Mouse (Mus musculus) large intestine, adult 2 months (tissue): Measurements from ENCODE around the gene Ldah. TPM values are rescaled to one million over a fixed set of nuclear protein-coding genes. Genes with fewer than 3 reads are reported as not detected.
"Not testable (repeated sequence)": the region's sequence is repeated elsewhere in the genome, so short reads cannot be mapped to it uniquely, and the experiment has no call there.

Experiments
- DNase-seq: peaks from one replicate; pipeline ENCODE4 v3.0.0-alpha.2; 2012; ENCODE audit warnings: low read depth, low spot score
- WGBS: fragments of 180-500 bp; shearing (Covaris S2); methylation state at CpG from one replicate; pipeline ENCODE4 v1.1.7; 2018; 5-methylcytosine and 5-hydroxymethylcytosine counted together
- polyA plus RNA-seq: library from polyadenylated mRNA; depleted of rRNA; stranded (reverse); fragments of >200 nt; gene quantifications from 2 replicates; pipeline ENCODE4 v1.2.3, GENCODE M21; 2012; rRNA removed

The Ldah gene
- 39.6 and 45.1 TPM in 2 replicates for polyA plus RNA-seq

DNA sequence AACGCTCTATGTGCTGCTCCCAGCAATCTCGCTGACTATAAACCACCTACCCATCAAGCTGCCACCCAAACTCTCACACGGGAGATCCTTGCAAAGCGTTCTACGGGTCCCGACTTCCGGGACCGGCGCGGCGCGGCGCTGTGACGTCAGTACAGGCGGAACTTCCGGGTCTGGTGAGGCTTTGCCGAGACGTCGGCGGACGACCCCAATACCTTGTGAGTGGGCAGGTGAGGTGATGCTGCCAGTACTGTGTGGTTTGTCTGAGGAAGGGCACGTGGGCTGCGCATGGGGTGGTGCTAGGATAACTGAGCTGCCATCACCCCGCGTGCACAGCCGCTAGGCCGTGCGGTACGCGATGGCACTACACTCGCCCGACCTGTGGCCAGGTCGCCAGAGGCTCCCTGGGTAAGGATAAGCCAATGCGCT is at the start of gene Ldah:
Gene Ldah, plus strand, starts transcription at position 130 of the 426 bp plus-strand sequence.
- DNase-seq, result peak; percentile 67
- under 1% methylated on average over 34 of the region's 34 CpGs for WGBS

DNA sequence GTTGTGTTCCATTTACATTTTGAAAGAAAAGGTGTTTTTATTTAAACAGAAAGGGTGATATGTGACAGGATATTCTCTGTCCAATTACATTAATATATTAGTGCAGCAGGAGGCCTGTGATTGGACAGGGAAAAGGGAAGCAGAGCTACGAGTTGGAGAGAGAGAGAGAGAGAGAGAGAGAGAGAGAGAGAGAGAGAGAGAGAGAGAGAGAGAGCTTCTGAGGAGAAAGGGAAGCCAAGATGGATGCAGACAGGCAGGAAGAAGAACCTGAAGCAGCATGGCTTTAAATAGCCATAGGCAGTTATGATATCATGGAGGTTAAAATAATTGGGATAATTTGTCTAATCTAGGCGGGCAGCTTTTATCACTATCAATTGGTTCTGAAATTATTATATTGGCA is 40.2 kb upstream of the Ldah start:
- no peak for DNase-seq
- 75% methylated on average over 2 of the region's 2 CpGs for WGBS

DNA sequence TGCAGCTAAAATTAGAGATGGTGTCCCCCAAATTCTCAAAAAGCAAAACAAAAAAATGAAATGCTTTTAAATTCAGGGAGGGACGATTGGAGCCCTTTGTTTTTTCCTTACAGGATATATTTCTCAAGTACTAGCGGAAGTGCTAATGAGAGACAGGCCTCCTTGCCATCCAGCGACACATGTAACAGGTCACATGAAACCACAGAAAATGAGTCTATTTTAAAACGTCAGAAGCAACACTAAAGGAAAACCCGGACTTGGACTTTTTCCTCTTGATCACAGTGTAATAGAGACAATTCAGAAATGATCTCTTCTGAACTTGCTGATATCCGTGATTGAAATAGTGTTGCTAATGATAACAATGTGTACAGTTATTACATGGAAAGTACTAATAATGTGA is 27.0 kb upstream of the Ldah start:
- no peak for DNase-seq
- WGBS, result 68% methylated on average over 6 of the region's 6 CpGs

DNA sequence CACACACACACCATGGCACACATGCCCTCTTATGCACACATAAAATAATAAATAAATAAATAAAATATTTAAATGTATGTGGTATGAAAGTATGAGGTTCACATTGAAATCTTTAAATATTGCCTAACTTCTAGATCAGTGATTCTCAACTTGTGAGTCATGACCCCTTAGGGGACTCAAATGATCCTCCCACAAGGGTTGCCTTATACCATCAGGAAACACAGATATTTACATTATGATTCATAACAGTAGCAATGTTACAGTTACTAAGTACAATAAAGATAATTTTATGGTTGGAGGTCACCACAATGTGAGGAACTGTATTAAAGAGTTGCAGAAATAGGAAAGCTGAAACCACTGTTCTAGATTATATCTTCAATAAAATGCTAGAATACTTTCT is 26.2 kb upstream of the Ldah start:
- DNase-seq, result no peak

DNA sequence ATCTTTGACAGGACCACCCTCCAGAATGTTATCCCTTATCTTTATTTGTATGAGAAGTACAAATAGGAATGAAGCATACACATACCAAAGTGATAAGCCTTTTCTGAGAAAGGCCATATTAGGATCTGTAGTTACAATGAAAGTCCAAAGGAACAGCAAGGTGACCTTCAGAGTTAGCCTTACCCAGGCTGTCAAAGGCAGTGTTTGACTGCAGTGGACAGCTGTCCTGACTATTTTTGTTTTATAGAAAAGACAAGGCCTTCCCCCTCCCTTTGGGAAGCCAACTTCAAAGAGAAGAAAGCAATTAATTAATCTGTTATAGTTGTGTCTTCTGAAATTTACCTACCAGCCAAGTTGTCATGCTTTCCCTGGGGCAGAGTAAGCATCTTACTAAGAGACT is 23.4 kb upstream of the Ldah start:
- no peak for DNase-seq

DNA sequence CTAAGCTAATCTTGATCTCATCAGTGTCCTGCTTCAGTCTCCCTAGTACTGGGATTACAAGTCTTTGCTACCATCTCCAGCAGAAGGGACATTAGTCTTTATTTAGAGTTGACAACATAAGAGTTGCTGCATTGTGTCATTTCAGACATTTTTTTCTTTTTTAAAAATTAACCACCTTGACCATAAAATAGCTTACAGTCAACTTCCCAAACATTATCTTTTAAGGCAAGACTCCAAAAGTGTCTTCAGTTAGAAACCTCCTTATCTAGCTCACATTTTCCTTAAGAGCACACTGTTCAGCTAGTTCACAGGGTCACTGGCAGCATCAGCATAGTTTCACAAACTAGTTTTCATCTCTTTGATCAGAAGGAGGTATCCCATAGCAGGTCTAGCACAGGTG is 19.7 kb upstream of the Ldah start:
- DNase-seq, result no peak

DNA sequence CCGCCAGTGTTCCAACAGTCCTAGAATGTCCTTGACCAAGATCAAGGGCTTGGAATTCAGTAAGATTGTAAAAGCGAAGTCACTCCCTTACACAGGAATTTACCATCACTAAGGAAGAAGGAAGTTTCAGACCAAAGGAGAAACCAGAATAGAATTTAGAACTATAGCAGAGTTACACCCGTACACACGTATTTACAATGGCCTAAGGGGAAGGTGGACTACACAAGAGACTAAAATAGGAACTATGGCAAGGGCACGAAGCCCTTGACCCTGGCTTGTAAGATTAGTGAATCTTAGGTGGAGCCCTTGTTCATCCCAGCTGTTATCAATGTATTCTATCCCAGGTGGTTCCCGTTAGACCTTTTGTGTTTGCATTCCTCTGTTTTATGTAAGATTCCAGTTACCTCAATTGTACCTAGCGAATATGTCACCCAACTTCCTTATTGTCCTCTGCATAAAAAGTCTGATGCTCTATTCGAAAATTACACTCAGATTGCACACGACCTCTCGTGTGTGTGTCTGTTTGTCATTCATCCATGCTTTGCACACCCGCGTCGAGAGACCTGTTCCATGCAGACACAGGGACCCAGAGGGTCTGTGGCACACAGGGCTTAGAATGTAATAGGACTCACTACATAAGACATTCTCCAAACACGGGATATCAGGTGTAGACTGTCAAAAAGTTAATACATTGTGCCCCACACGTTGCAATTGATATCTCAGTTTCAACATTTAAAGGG is 18.9 kb upstream of the Ldah start:
- not testable (repeated sequence) for DNase-seq
- 76% methylated on average over 15 of the region's 15 CpGs for WGBS

DNA sequence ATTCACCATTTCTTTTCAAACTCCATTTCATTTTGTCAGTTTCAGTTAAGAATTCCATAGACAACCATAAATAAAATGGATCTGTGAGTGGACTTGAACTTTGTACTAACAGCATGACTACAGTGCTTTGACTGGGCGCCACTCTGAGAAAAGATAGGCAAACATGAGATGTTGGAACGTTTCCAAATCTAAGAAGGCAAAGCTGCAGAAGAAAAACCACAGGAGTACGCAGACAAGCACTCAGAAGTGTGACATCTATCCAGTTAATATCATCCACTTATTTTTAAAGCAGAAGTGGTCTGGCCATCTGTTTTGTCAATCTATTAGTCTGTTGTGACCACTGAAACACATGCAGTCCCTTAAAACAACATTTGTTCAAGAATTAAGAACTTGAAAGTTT is 18.2 kb upstream of the Ldah start:
- WGBS, result 22% methylated on average over 3 of the region's 3 CpGs
- DNase-seq, result no peak

DNA sequence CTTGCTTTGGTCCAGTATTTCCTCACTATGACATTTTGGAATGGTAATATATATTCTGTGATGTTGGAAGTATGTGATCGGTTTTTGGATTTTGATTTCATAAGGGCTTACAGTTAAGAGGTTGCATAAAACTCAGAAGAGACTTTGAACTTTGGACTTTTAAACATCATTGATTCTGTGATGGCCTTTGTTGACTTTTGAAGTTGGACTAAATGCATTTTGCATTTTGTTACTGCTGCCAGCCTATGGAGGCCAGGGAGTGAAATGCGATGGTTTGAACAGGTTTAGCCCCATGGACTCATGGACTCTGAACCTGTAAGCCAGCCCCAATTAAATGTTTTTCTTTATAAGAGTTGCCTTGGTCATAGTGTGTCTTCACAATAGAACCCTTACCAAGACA is 2.2 kb upstream of the Ldah start:
- WGBS, result 79% methylated on average over 2 of the region's 2 CpGs
- no peak for DNase-seq

DNA sequence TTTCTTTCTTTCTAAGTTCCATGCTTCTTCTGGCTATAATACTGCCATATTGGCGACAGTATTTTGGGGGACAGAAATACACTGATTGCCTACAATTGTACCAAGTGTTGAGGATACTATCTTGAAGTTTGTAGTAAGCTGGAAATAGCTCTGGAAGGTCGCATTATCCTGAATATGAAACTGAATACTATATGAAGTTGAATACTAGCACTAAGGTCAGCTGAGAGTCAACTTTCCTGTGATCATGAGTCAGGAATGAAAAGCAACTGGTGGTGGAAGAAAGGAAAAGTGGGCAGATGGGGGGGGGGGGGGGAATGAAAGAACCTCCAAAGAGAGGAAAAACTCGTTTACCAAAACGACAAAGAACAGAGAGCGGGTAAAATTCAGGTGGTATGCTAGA is 329 bp upstream of the Ldah start:
- WGBS, result 17% methylated on average over 5 of the region's 5 CpGs

DNA sequence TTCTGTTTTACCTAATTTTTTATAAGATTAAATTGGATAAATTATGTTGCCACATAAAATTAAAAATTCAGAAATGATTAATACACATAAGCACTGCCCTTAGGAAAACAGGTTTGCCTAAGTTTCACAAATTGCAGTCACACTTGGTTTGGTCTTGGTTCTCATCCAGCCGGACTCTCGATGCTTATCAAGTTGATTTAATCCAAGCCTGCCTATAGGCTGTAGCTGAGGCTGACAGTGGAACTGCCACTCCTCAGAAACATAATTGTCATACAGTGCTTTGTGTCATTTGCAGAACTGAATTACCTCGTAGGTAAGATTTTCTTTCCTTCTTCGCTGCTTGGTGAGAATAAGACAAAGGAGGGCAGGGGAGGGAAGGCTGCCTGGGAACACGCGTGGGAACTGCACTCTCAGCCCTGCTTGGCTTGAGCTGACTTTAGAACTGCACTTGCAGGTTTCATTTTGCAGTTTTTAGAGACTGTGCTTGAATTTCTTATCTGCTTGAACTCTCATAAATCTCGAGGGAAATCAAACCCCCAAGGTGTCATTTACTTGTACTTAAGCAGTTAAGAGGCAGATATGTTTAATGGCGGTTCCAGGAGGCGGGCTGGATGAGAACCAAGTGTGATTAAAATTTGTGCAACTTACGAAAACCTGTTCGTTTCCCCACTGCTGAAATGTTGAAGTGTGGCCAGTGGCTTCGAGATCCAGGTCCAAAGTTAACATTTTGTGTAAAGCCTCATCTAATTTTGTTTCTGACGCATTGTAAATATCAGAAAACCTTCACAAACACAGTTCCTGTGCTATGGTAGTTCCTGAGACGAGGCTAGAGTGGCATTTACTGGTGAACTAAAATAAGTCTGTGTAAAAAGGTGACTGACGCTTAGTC is 8.7 kb downstream of the Ldah start:
- 29% methylated on average over 15 of the region's 15 CpGs for WGBS

More for the DNA sequence above, 329 bp upstream of the Ldah start:
- no peak for DNase-seq

DNA sequence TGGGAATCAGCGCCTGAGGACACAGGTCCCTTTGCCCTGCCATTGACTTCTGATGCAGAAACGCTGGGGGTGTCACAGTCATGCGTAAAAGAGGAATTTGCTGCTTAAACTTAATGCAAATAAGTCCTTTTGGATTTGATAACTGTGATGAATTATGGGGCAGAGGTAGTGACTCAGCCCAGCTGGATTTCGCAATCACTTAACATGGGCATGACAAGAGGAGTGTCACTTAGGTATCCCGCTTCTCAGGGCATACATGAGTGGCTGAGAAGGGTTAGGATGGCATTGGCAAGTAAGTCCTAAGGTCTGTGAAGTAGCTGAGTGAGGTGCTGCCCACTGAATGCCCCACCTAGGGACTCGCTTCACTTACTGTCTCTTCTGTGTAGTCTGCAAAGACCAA is 15.1 kb downstream of the Ldah start:
- 73% methylated on average over 6 of the region's 6 CpGs for WGBS
- no peak for DNase-seq

More for the DNA sequence above, 8.7 kb downstream of the Ldah start:
- peak; percentile 37 for DNase-seq

DNA sequence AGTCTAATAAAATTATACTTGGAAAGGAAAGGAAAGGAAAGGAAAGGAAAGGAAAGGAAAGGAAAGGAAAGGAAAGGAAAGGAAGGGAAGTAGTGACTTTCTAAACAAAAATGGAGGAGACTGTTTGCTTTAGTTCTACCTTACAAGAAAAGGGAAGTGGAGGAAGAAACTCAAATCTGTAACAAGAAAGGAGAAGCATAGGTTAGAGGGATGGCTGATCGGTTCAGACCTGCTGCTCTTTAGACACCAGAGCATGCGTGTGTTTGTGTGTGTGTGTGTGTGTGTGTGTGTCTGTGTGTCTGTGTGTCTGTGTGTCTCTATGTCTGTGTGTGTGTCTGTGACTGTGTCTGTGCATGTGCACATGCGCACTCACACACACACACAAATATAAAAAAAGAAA is 23.2 kb downstream of the Ldah start:
- 95% methylated on average over 3 of the region's 3 CpGs for WGBS
- DNase-seq, result no peak

DNA sequence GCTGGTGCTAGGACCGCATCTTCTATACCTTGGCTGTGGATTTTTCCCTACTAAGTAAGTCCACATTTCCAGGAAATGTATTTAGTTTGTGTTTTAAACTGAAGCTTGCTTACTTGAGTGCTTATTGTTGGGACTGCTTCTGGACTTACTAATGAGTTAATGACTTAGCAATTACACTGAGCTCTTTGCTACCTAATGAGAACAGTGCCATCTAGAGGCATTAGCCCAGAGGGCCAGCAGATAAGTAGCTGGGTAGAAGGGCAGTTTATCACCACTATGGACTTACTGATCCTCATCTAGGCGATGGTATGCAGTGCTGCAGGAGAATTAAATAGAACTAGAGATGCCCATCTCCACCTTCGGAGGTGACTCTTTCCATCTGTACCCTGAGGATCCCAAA is 24.8 kb downstream of the Ldah start:
- WGBS, result 79% methylated on average over 3 of the region's 3 CpGs

DNA sequence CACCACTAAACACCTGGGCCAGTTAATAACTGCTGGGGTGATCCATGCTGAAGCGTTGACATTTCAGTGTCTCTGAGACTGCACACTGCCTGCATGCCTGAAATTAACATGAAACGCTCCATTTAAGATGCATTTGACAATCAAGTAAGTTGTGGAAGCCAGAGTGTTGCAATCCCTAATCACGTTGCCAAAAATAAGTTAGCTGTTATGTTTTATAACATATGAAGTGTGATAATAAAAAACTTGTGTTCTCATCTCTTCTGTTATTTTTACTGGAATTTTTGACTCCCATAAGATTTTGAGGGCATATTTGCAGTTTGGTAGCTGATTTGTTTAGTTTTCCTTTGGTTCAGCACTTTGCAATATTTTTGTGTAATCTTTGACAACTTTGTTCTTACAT is 34.3 kb downstream of the Ldah start:
- 58% methylated on average over 3 of the region's 3 CpGs for WGBS
- no peak for DNase-seq

More for the DNA sequence above, 24.8 kb downstream of the Ldah start:
- no peak for DNase-seq

DNA sequence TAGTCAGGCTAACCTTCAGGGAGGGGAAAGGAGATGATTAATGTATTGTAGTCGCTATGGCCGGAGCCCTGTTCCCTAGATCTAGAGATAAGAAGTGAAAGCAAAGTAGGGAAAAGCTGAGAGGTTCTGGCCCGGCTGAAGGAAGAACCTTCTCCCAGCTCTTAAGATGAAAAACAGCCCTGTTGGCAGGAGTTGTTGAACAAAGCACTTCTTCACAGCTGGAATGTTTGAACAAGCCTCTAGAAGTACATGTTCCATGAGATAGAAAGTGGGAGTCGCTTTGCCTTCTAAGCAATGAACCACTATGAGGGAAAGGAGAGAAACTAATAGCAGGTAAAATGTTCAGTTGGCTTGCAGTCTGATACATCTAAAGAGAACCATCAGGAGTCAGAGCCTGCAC is 36.8 kb downstream of the Ldah start:
- DNase-seq, result no peak
- 44% methylated on average over 4 of the region's 4 CpGs for WGBS

DNA sequence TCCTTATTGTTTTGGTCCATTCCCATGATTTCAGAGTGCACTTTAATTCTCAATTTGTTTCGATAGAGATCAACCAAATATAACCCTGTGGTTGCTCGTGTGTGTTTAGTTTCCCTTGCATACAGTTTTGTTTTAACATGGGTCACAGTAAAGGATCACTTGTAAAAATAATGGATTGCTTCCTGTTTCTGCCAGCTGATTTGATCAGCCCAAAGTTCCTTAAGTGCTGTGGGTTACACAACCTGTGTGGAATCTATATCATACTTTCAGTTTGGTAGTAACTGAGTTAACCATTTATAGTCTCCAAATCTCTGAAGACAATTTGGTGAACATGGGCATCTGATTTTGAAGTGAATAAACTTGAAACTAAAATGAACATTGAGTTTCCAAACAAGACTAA is 52.4 kb downstream of the Ldah start:
- WGBS, result 13% methylated on average over 2 of the region's 2 CpGs
- no peak for DNase-seq

DNA sequence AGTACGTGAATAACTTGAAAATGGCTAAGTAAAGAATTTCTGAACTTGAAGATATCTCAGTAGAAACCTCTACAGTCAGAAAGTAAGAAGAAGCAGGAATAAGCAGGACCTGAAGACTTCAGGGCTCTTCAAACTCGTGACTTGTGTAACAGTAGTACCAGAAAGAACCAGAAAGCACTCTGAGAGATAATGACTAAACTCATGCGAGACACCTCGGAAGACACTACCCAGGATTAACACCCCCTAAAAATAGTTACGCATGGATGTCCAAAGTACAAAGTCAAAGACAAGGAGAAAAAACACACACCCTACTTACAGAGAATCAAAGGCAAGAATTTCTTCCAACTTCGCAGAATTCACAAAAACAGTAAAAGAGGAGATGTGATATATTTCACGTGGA is 58.4 kb downstream of the Ldah start:
- DNase-seq, result no peak

DNA sequence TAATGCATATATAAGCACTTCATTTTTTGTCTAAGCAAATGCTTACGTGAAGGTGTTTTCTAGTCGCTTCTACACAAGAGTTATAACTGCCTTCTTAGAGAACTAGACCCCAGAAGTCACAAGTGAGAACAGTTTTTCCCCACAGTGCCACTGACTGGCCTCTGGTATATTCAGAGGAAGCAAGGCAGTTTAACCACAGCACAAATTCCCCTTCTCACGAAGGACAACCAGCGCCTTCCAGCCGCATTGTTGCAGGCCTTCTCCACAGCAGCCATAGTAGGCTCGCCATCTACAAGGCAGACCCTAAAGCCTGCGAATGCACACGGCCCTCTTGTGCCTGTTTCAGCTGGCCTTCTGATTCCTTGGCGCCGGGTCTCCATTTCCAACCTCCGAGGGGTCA is 61.7 kb downstream of the Ldah start:
- WGBS, result 93% methylated on average over 11 of the region's 11 CpGs
- no peak for DNase-seq

More for the DNA sequence above, 58.4 kb downstream of the Ldah start:
- WGBS, result 79% methylated on average over 7 of the region's 7 CpGs

DNA sequence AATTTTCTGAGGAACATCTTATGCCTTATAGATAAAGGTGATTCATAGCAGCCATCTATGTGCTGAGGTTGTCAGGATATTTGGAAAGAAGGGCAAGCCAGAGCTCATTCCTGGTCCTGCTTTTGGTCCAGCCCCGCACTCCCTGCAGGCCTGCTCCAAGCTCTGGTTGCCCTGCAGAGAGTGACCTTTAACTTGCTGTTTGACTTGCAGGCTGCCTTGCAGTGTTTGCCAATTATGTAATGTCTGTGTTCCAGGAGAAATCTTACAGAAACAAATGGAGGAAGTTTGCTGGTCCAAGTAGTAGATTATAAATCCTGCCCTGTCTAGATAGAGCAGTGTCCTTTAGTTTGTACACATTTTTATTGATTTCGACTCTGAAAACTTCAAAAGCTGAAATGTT is 63.5 kb downstream of the Ldah start:
- 61% methylated on average over 2 of the region's 2 CpGs for WGBS
- no peak for DNase-seq
